Mouse (Mus musculus): ENCODE measurements around the gene Pld4.

- no peak for TF ChIP-seq POLR2A (IDR thresholded peaks at IDR 0.05; ENCODE audit: insufficient read depth, low read depth, low read length)
- no peak for TF ChIP-seq CTCF (IDR thresholded peaks at IDR 0.05; ENCODE audit: insufficient read depth, low read depth, low read length)
These were observed 42.5 kb downstream of the Pld4 start for GRCm38 (mm10) chr12:112802917-112803316.

All from olfactory bulb, adult 2 months (tissue).